Mouse (Mus musculus) mesoderm, embryonic 11.5 days (tissue): ENCODE data around the gene Rhox8.
A peak's percentile ranks its signal among the peaks of the same experiment; 100 is the strongest.
"Not testable (repeated sequence)": the region's sequence is repeated elsewhere in the genome, so short reads cannot be mapped to it uniquely, and the experiment has no call there.

Source experiments
- DNase-seq: peaks from one replicate; pipeline ENCODE4 v3.0.0-alpha.2; 2012; ENCODE audit warnings: low read depth, low spot score

The Rhox8 gene

DNA sequence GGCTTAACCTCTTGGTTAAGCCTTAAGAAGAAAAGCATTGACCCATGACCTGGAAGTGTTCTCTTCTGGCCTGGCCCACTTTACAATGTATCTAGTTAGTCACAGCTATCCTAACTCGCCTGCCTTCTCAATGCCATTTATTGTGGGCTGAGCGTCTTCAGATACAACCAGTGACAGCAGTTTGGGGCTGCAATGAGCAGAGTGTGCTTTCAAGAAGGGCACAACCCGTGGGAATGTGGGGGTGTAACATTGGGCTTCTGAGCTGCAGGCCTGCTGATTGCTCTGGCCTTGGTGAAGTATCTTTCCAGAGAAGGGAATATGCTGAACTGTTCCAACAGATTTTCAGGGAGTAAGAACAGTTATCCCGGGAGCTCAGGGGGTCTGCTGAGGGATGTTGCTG, at the start of gene Rhox8:
TSS of gene Rhox8 (minus strand) at position 101 of the 400 bp plus-strand sequence.
- DNase-seq: no peak

DNA sequence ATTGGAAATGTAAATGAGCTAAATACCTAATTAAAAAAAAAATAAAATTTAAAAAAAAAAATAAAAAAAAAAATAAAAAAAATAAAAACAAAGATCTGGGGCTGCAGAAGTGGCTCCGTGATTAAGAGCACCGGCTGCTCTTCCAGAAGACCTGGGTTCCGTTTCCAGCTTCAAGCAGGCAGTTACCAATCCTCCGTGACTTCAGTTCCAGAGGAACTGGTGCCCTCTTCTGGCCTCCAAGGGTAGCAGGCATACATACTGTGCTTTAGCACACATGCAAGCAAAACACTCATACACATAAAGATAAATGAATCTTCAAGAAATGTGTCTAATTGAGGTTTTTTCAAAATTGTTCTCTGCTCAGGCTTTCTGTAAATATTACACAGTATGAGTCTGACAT, 37.6 kb upstream of the Rhox8 start:
- no peak for DNase-seq

DNA sequence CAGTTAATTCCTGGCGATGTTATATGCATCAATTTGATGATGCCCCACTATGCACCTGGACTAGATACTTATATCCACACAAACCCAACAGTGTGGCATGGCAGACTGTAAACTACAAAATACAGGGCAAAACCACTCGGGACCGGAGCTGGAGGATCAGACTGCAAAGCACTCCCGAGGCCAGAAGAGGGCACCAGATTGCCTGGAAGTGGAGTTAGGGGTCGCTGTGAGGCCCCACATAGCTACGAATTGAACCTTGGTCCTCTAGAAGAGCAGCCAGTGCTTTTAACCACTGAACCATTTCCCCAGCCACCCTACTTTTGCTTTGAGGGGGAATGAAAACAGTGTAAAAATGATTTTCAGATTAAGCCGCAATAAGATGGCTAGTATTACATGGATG, 29.8 kb upstream of the Rhox8 start:
- peak; percentile 4 for DNase-seq

DNA sequence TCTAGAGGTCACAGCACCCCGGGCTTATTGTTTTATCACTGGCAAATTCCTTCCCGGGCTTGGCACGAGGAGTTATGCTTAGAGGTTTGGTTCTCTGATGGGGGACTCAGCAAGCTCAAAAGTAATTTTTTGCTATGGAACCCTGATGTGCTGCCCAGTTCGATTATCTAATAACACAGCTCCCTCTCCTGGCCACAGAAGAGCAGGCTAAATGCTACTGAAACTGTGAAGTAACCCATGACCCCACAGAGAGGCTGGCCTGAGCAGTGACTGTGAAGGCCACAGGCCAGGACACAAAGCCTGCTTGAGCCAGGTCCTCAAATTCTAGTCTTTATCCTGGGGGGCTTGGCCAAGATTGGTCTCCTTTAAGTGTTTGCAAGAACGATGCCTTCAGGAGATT, 25.0 kb upstream of the Rhox8 start:
- DNase-seq: no peak

DNA sequence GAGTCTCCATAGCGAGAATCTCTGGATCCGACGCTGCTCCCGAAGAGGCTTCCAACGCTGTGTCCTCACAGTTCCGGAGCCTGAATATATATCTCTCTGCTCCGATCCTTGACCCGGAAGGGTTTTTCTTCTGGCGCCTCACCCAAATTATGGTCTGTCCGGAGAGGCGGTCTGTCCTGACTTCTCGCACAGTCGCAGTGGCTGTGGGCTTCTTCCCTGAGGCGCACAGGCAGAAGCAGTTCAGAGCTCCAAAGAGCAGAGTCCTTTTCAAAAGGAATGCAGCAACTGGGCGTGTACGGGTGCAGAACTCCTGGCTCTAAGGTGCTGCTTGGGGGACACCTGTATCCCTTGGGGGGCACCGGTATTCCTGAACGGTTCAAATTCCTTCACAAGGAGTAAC, 22.9 kb upstream of the Rhox8 start, which contains the start of gene Rhox9:
TSS of gene Rhox9 (minus strand) at position 101 of the 400 bp plus-strand sequence.
- DNase-seq: not testable (repeated sequence)

DNA sequence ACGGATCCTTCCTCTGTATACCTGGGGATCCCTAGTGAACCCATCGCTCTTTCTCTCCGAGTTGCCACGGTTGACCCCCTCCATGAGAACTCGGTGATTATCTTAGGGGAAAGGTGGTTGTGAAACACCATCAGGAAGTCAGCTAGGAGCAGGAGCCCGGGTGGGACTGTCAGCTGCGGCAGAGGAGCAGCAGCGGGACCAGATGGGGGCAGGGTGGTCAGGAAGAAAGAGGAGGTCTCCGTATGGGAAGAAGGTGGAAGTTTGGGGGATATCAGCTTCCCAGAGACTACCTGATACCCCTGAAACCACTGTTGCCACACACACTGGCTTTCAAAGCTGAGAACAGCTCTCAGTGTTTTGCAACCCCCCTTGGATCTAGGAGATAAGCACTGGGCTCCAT, 18.4 kb upstream of the Rhox8 start, which contains the start of gene Rhox7b:
TSS of gene Rhox7b (minus strand) at position 101 of the 400 bp plus-strand sequence.
- DNase-seq: not testable (repeated sequence)

DNA sequence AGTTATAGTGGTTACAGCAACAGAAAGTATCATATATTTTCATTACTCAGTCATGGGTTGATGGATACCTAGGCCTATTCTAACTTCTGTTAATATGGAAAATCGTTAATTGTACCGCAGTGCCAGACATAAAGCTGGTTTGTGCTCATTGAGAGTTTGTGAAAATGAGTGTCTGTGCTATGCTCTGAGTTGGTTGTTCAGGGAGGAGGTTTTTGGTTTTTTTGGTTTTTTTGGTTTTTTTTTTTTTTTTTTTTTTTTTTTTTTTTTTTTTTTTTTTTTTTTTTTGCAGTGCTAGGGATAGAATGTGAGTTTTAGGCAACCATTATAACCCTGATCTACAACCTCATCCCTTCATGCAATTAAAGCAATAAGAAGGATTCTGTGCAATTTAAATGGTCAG, 7.1 kb downstream of the Rhox8 start:
- no peak for DNase-seq

DNA sequence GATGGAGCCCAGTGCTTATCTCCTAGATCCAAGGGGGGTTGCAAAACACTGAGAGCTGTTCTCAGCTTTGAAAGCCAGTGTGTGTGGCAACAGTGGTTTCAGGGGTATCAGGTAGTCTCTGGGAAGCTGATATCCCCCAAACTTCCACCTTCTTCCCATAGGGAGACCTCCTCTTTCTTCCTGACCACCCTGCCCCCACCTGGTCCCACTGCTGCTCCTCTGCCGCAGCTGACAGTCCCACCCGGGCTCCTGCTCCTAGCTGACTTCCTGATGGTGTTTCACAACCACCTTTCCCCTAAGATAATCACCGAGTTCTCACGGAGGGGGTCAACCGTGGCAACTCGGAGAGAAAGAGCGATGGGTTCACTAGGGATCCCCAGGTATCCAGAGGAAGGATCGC, 47.4 kb downstream of the Rhox8 start, which contains the start of gene Rhox7a:
TSS of gene Rhox7a (plus strand) at position 301 of the 400 bp plus-strand sequence.
- not testable (repeated sequence) for DNase-seq

DNA sequence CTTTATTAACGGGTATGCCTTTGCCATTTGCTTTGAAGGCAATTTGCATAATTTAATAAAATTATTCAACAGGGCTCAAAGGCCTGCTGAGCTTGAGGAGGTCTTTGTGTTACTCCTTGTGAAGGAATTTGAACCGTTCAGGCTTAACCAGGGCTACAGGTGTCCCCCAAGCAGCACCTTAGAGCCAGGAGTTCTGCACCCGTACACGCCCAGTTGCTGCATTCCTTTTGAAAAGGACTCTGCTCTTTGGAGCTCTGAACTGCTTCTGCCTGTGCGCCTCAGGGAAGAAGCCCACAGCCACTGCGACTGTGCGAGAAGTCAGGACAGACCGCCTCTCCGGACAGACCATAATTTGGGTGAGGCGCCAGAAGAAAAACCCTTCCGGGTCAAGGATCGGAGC, 52.1 kb downstream of the Rhox8 start, which contains the start of gene Rhox6:
TSS of gene Rhox6 (plus strand) at position 301 of the 400 bp plus-strand sequence.
- not testable (repeated sequence) for DNase-seq
